Mouse (Mus musculus) spleen, adult 2 months (tissue): ENCODE results near the gene Cntrl.

Source experiments
- CTCF ChIP-seq: fragments of 200-500 bp; IDR thresholded peaks from 2 replicates; pipeline ENCODE4 v1.5.1; 2011; ENCODE audit warnings: mild to moderate bottlenecking, inconsistent platforms; ENCODE audit not compliant: insufficient read depth, insufficient read length, insufficient replicate concordance; ENCODE audit errors: extremely low read depth
- POLR2A ChIP-seq: fragments of 200-500 bp; IDR thresholded peaks from 2 replicates; pipeline ENCODE4 v1.6.1; 2011; ENCODE audit warnings: low read depth, low read length, inconsistent platforms

DNA sequence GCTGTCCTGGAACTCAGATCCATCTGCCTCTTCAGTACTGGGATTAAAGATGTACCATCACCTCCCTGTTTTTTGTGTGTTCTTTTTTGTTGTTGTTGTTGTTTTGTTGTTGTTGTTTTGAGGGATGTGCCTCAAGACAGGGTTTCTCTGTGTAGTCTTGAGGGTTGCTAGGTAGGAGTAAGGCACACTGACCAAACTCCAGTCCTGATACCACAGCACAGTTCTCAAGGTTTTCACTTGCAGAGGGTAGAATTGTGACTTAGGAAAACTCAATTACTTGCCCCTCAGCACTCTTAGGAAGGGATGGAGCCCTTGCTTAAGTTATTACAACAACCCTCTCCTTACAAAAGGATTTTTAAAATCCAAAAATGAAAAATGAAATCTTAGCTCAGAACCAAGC is 22.2 kb downstream of the Cntrl start:
- TF ChIP-seq CTCF: no peak
- TF ChIP-seq POLR2A: no peak
